Mouse (Mus musculus): Measurements from ENCODE around the gene Olfr843.

Gene Olfr843

GRCm38 (mm10) chr9:19251887-19252286 lies at the start of gene Olfr843:
TSS of gene Olfr843 (minus strand) at chr9:19251987.
- no peak for DNase-seq (ENCODE audit: low read depth, low spot score)
